Comparison of ENCODE assay signal across 15 mouse cellular contexts in the genomic region with DNA sequence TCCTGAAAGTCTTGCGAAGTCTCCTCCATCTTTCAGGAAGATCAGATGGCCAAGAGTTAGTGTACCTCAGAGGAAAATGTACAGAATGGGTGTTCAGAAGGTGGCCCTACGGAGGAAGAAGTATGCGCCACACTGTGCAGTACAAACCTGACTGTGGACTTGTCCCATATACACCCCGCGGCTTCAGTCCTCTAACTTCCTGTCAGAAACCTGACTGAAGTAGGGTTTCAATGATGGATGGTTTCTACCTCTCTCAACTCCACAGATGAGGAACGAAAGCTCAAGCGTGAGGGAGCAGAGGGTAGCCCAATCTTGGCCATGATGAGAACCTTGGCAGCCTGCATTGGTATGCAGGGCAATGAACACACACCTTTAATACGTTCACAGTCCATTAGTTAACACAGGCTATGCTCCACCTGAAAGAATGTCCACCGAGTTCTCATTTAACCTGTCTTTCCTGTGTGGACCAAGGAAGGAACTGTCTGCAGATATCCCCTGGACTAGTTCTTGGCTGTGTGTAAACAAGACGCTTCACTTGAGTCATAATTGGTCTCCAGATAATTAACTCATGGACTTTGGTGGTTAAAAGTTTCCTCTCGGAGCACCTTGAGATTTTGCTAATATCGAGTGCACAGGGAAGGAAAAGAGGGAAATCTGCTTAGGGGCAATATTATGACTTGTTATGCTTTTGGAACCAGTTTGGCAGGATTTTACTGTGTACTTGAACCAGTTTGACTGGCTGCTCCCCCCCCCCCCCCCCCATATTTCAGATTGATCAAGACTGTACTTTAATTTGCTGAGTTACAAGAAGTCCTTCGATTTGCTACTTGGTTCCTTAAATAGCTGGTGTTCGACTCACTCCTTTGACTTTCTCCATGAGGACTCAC. TPM values are rescaled to one million over a fixed set of nuclear protein-coding genes. Genes with fewer than 3 reads are reported as not detected.
DNase-seq lines count a peak whose midpoint lies in the region; ATAC-seq and TF ChIP-seq lines count a peak whose summit lies in the region.
"Had no signal": no experiment of that assay in that cellular context is flagged by ENCODE, and none has a peak within 500 bp of the region (broad histone marks: within the 10 kb centered on the region; RNA-seq: fewer than 3 reads in every experiment).

No protein-coding gene starts in this region.

- no peaks in the 10 kb centered on the region for H3K27me3 ChIP-seq in kidney, embryonic 16.5 days (ENCODE audit: insufficient read depth, low read length)
- H3K27me3 ChIP-seq in stomach, postnatal 0 days (ENCODE audit: control insufficient read depth, insufficient read depth, low read length) = no peaks in the 10 kb centered on the region
- H3K27me3 ChIP-seq: heart, embryonic 13.5 days had no signal

- H3K4me1 ChIP-seq in kidney, embryonic 16.5 days (ENCODE audit: insufficient read depth, low read length) = peaks cover 6% of the 10 kb centered on the region
- 0 out of 2 replicates have a peak, but pooled peaks cover 2% of the 10 kb centered on the region for H3K4me1 ChIP-seq in stomach, postnatal 0 days (replicated peaks; ENCODE audit: control insufficient read depth, insufficient read depth)

- no peak overlapping the region for H3K4me3 ChIP-seq in kidney, embryonic 16.5 days (ENCODE audit: low read length)
- H3K4me3 ChIP-seq in stomach, postnatal 0 days (ENCODE audit: low read depth, low read length) = no peak overlapping the region
- H3K4me3 ChIP-seq: heart, embryonic 13.5 days; hindbrain, embryonic 10.5 days had no signal

- peak; percentile 52 for DNase-seq in CD4-positive, CD25-positive, alpha-beta regulatory T cell, adult 2 months (ENCODE audit: low read depth, low spot score)
- DNase-seq in thymus, postnatal 0 days (ENCODE audit: low spot score) = peak; percentile 46
- no peak for DNase-seq in thymus, postnatal 10 days (ENCODE audit: low spot score in 2 of 2)
- DNase-seq in stomach, postnatal 0 days (ENCODE audit: low spot score) = peak; percentile 39
- DNase-seq in heart, adult 8-10 months (ENCODE audit: low spot score) = no peak
- no peak for DNase-seq in right cerebral cortex, postnatal 10 days (ENCODE audit: low spot score in 2 of 2)
- DNase-seq: adrenal gland, postnatal 36 days; cerebellum, adult 9-11 months; gastrocnemius, postnatal 25 days; lung, postnatal 10 days had no signal

- H3K9ac ChIP-seq in kidney, embryonic 16.5 days (replicated peaks; ENCODE audit: low read length) = no peak overlapping the region
- H3K9ac ChIP-seq in stomach, postnatal 0 days (ENCODE audit: low read length) = no peak overlapping the region
- H3K9ac ChIP-seq: heart, embryonic 13.5 days had no signal

- no peak overlapping the region for H3K4me2 ChIP-seq in kidney, embryonic 16.5 days (replicated peaks; ENCODE audit: low read depth, low read length)
- H3K4me2 ChIP-seq in stomach, postnatal 0 days (replicated peaks; ENCODE audit: low read depth) = peak overlapping the region; percentile 5; the same call in 1 of the 2 replicates
- H3K4me2 ChIP-seq: heart, embryonic 13.5 days had no signal

- no peak for TF ChIP-seq EP300 in stomach, postnatal 0 days (optimal IDR thresholded peaks at IDR 0.05)

- no peaks in the 10 kb centered on the region for H3K9me3 ChIP-seq in kidney, embryonic 16.5 days (ENCODE audit: low read length)
- H3K9me3 ChIP-seq in stomach, postnatal 0 days (ENCODE audit: control insufficient read depth, low read length) = no peaks in the 10 kb centered on the region
- H3K9me3 ChIP-seq: heart, embryonic 13.5 days; hindbrain, embryonic 10.5 days had no signal

- WGBS in kidney, embryonic 16.5 days = 77% methylated on average over 14 of the region's 14 CpGs
- WGBS in stomach, postnatal 0 days = 68% methylated on average over 14 of the region's 14 CpGs

- H3K27ac ChIP-seq in kidney, embryonic 16.5 days (ENCODE audit: low read length) = peak overlapping the region; percentile 62
- peak overlapping the region; percentile 67 for H3K27ac ChIP-seq in stomach, postnatal 0 days (replicated peaks)
- H3K27ac ChIP-seq: heart, embryonic 13.5 days; hindbrain, embryonic 10.5 days had no signal

- TF ChIP-seq CTCF in stomach, postnatal 0 days (IDR thresholded peaks at IDR 0.05; ENCODE audit: low read depth) = no peak

- no peak for ATAC-seq in CD4-positive, CD25-positive, alpha-beta regulatory T cell, adult 4 months
- ATAC-seq in kidney, embryonic 16.5 days (ENCODE audit: low FRiP score, low TSS enrichment) = peak; percentile 85
- ATAC-seq in stomach, postnatal 0 days (ENCODE audit: low FRiP score, low TSS enrichment) = peak; percentile 22; the same call in 1 of the 2 replicates
- ATAC-seq: inflammation-experienced regulatory T-cells, adult 6 months had no signal

- H3K36me3 ChIP-seq in kidney, embryonic 16.5 days (ENCODE audit: insufficient read depth, low read length) = no peaks in the 10 kb centered on the region
- no peaks in the 10 kb centered on the region for H3K36me3 ChIP-seq in stomach, postnatal 0 days (ENCODE audit: control insufficient read depth, insufficient read depth, low read length)
- H3K36me3 ChIP-seq: heart, embryonic 13.5 days; hindbrain, embryonic 10.5 days had no signal

RNA-seq across cellular contexts. Expression of a gene that starts 34.0 kb away (rescaled TPM):
- 10 to 100 TPM; 61.2 to 71.5 TPM for polyA plus RNA-seq in CD4-positive, CD25-positive, alpha-beta regulatory T cell, adult 4 months (2017; shearing (Covaris generic))
- 36.7 and 50.8 TPM in 2 replicates for polyA plus RNA-seq in thymus, postnatal 0 days (2015; fragmentation: Nextera tagmentation; extraction: Ambion mirVana)
- 37.3 and 41.8 TPM in 2 replicates for polyA plus RNA-seq in kidney, embryonic 16.5 days (2015; fragmentation: Nextera tagmentation; extraction: Ambion mirVana)
- polyA plus RNA-seq in stomach, postnatal 0 days (2015; fragmentation: Nextera tagmentation; extraction: Ambion mirVana) = 24.7 and 25.2 TPM in 2 replicates
- total RNA-seq in heart, adult 8-10 months (2022) = 10 to 100 TPM; 77.7 to 80.2 (median 79.4) TPM

Comparison
In these comparisons a context has a peak if more than half of its experiments do, and no peak if none do; other contexts are left out.
1. DNase-seq: peak in CD4-positive, CD25-positive, alpha-beta regulatory T cell, adult 2 months (single experiment), thymus, postnatal 0 days (single experiment) and stomach, postnatal 0 days (single experiment); none in thymus, postnatal 10 days (0 of 2), heart, adult 8-10 months (single experiment) and right cerebral cortex, postnatal 10 days (0 of 2).